Mouse (Mus musculus) spleen, adult 2 months (tissue): ENCODE data around the gene H2-D1.

Source experiments
- CTCF ChIP-seq: fragments of 200-500 bp; IDR thresholded peaks from 2 replicates; pipeline ENCODE4 v1.5.1; 2011; ENCODE audit warnings: mild to moderate bottlenecking, inconsistent platforms; ENCODE audit not compliant: insufficient read depth, insufficient read length, insufficient replicate concordance; ENCODE audit errors: extremely low read depth
- POLR2A ChIP-seq: fragments of 200-500 bp; IDR thresholded peaks from 2 replicates; pipeline ENCODE4 v1.6.1; 2011; ENCODE audit warnings: low read depth, low read length, inconsistent platforms

GRCm38 (mm10) chr17:35257824-35258491, 4.6 kb upstream of the H2-D1 start:
- TF ChIP-seq CTCF (peak; percentile 77; the same call in 1 of the 2 replicates), POLR2A (no peak)
